Mouse (Mus musculus) neural tube, embryonic 12.5 days (tissue): Measurements from ENCODE around the gene Dppa3. TPM values are rescaled to one million over a fixed set of nuclear protein-coding genes. Genes with fewer than 3 reads are reported as not detected.
A peak's percentile ranks its signal among the peaks of the same experiment; 100 is the strongest.

Experiments used
- ATAC-seq: fragments of 200-750 bp; cut with Nextera tagmentation; 2 replicates; pipeline ENCODE4 v1.8.0; 2017; ENCODE audit warnings: low read depth, mild to moderate bottlenecking, moderate TSS enrichment, moderate library complexity; ENCODE audit not compliant: low FRiP score
- H3K27ac ChIP-seq: fragments of 300-500 bp; sonication (generic); 2 replicates; pipeline ENCODE4 v1.5.1; 2016
- H3K27me3 ChIP-seq: fragments of 300-500 bp; sonication (generic); replicated peaks from 2 replicates; pipeline ENCODE4 v1.6.1; 2016; ENCODE audit warnings: mild to moderate bottlenecking
- H3K36me3 ChIP-seq: fragments of 300-500 bp; sonication (generic); 2 replicates; pipeline ENCODE4 v1.6.1; 2016; ENCODE audit warnings: mild to moderate bottlenecking
- H3K4me1 ChIP-seq: fragments of 300-500 bp; sonication (generic); 2 replicates; pipeline ENCODE4 v1.6.1; 2016
- H3K4me2 ChIP-seq: fragments of 300-500 bp; sonication (generic); replicated peaks from 2 replicates; pipeline ENCODE4 v1.6.1; 2016; ENCODE audit warnings: mild to moderate bottlenecking
- H3K4me3 ChIP-seq: fragments of 300-500 bp; sonication (generic); 2 replicates; pipeline ENCODE4 v1.5.1; 2016
- H3K9ac ChIP-seq: fragments of 300-500 bp; sonication (generic); 2 replicates; pipeline ENCODE4 v1.6.1; 2016; ENCODE audit warnings: mild to moderate bottlenecking
- H3K9me3 ChIP-seq: fragments of 300-500 bp; sonication (generic); 2 replicates; pipeline ENCODE4 v1.6.1; 2016; ENCODE audit warnings: mild to moderate bottlenecking
- WGBS: fragments of 180-500 bp; shearing (Covaris S2); methylation state at CpG from one replicate; pipeline ENCODE4 v1.1.7; 2016; 5-methylcytosine and 5-hydroxymethylcytosine counted together
- polyA plus RNA-seq: library from polyadenylated mRNA; unstranded; fragments of >200 nt; fragmentation: Nextera tagmentation; extraction: Ambion mirVana; gene quantifications from 2 replicates; pipeline ENCODE4 v1.2.1, GENCODE M21; 2016

The Dppa3 gene
- polyA plus RNA-seq, 1 experiment from 2014 or later, result not detected

DNA sequence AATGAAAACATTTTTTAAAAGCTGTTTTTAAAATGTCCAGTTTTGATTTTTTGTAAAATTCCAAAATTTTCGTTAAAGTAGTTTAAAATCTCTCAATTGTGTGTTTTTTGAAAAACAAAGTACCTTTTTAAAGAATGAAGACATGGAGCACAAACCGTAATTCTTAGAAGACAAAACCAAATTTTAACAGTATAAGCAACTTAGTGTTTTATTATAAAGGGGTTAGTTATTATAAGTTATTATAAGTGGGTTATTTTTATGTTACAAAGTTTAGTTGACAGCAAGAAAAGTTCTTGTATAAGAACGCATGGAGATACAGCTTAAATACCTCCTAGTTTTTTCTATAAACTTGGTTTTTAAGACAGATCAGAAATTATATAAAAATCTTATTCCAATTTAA, 24.6 kb upstream of the Dppa3 start:
- ATAC-seq, result no peak
- Histone ChIP-seq H3K27me3 (no peaks in the 10 kb centered on the region), H3K9ac (no peak overlapping the region), H3K4me2 (peak overlapping the region; percentile 63), H3K4me3 (no peak overlapping the region), H3K9me3 (no peaks in the 10 kb centered on the region), H3K27ac (no peak overlapping the region), H3K36me3 (no peaks in the 10 kb centered on the region), H3K4me1 (no peaks in the 10 kb centered on the region)
- 91% methylated on average over 3 of the region's 3 CpGs for WGBS

GRCm38 (mm10) chr6:122602242-122602991, 23.8 kb upstream of the Dppa3 start, which contains the start of gene Apobec1:
TSS of gene Apobec1 (minus strand) at chr6:122602444.
- 13% methylated on average over 22 of the region's 22 CpGs for WGBS
- peak within 1 kb of the TSS; percentile 42; the same call in 1 of the 2 replicates for H3K9ac ChIP-seq
- H3K27ac ChIP-seq, result no peak within 1 kb of the TSS
- H3K4me1 ChIP-seq, result no peaks in the 10 kb centered on the region
- no peaks in the 10 kb centered on the region for H3K9me3 ChIP-seq
- no peaks in the 10 kb centered on the region for H3K27me3 ChIP-seq
- ATAC-seq, result peak; percentile 41; the same call in 1 of the 2 replicates
- no peaks in the 10 kb centered on the region for H3K36me3 ChIP-seq
- H3K4me3 ChIP-seq, result peak within 1 kb of the TSS; percentile 31
- H3K4me2 ChIP-seq, result peak within 1 kb of the TSS; percentile 63

GRCm38 (mm10) chr6:122602992-122603322, 23.3 kb upstream of the Dppa3 start:
- Histone ChIP-seq H3K9me3 (no peaks in the 10 kb centered on the region), H3K36me3 (no peaks in the 10 kb centered on the region), H3K9ac (no peak overlapping the region), H3K27me3 (no peaks in the 10 kb centered on the region), H3K4me2 (peak overlapping the region; percentile 63; the same call in 1 of the 2 replicates), H3K4me3 (no peak overlapping the region), H3K4me1 (no peaks in the 10 kb centered on the region), H3K27ac (no peak overlapping the region)
- no peak for ATAC-seq
- 50% methylated on average over 1 of the region's 1 CpGs for WGBS

DNA sequence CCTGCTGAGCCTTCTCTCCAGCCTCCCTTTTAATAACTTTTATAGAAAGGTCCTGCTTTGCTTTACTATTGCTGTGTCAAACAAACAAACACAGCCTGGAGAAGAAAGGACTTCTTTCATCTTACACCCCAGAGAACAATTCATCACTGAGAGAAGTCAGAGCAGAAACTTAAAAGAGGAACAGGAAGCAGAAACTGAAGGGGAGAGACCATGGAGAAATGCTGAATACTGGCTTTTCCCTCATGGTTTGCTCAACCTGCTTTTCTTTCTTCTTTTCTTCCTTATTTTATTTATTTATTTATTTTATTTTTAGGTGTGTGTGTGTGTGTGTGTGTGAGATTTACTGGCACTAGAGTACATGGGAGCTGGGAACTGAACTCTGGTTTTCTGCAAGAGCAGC, 21.9 kb upstream of the Dppa3 start:
- Histone ChIP-seq H3K27me3 (no peaks in the 10 kb centered on the region), H3K9me3 (no peaks in the 10 kb centered on the region), H3K27ac (no peak overlapping the region), H3K9ac (no peak overlapping the region), H3K4me3 (no peak overlapping the region), H3K36me3 (no peaks in the 10 kb centered on the region), H3K4me1 (no peaks in the 10 kb centered on the region), H3K4me2 (no peak overlapping the region)
- ATAC-seq, result no peak

- Histone ChIP-seq H3K9me3 (no peaks in the 10 kb centered on the region), H3K4me3 (no peak overlapping the region), H3K4me2 (no peak overlapping the region), H3K27me3 (no peaks in the 10 kb centered on the region), H3K27ac (no peak overlapping the region), H3K9ac (no peak overlapping the region), H3K4me1 (no peaks in the 10 kb centered on the region), H3K36me3 (no peaks in the 10 kb centered on the region)
- no peak for ATAC-seq
- 93% methylated on average over 8 of the region's 8 CpGs for WGBS
These were observed 20.7 kb upstream of the Dppa3 start for GRCm38 (mm10) chr6:122605483-122605882.

GRCm38 (mm10) chr6:122606661-122607060, 19.5 kb upstream of the Dppa3 start:
- H3K27ac ChIP-seq, result no peak overlapping the region
- no peaks in the 10 kb centered on the region for H3K4me1 ChIP-seq
- H3K4me2 ChIP-seq, result no peak overlapping the region
- WGBS, result 94% methylated on average over 11 of the region's 11 CpGs
- no peaks in the 10 kb centered on the region for H3K27me3 ChIP-seq
- H3K9ac ChIP-seq, result no peak overlapping the region
- H3K36me3 ChIP-seq, result no peaks in the 10 kb centered on the region
- no peaks in the 10 kb centered on the region for H3K9me3 ChIP-seq
- H3K4me3 ChIP-seq, result no peak overlapping the region
- no peak for ATAC-seq

GRCm38 (mm10) chr6:122607700-122608099, 18.5 kb upstream of the Dppa3 start:
- no peak for ATAC-seq
- Histone ChIP-seq H3K4me1 (no peaks in the 10 kb centered on the region), H3K9ac (no peak overlapping the region), H3K9me3 (no peaks in the 10 kb centered on the region), H3K4me3 (no peak overlapping the region), H3K27ac (no peak overlapping the region), H3K4me2 (no peak overlapping the region), H3K36me3 (no peaks in the 10 kb centered on the region), H3K27me3 (no peaks in the 10 kb centered on the region)
- WGBS, result 93% methylated on average over 12 of the region's 12 CpGs

DNA sequence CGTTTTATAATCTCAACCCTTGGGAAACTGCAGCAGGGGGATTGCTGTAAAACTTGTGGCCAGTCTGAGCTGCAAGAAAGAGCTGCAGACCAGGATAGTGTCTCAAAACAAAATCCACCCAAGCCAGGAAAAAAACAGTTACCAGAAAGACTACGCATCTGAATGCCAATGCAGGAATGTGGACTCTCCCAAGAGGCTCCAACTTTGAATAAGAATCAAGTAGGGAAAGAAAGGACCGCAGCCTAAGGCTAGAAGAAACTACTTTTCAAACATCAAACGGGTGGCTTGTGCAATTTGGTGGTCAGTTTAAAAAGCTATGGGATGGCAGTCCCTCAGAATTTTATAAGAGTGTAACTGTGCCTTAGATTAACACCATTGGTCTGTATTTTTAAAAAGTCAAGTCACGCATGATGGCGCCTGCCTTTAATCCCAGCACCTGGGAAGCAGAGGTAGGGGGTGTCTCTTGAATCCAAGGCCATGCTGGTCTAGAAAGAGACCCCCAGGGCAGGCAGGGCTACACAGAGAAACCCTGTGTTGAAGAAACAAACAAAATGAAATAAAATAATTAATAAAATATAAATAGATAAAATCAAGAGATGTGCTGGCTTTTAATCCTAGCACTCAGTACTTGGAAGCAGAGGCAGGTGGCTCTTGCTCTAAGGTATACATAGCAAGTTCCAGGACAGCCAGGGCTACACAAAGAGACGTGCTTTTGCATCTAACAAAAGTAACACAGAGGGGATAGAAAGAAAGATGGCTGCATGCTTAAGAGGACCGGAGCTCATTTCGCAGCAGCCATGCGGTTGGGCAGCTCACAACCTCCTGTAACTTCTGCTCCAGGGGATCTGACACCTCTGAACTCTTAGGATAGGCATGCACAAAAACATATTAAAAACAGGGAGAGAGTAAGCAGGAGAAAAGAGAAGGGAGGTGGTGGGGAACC, 17.5 kb upstream of the Dppa3 start:
- Histone ChIP-seq H3K4me3 (no peak overlapping the region), H3K9ac (no peak overlapping the region), H3K9me3 (no peaks in the 10 kb centered on the region), H3K27me3 (no peaks in the 10 kb centered on the region), H3K36me3 (no peaks in the 10 kb centered on the region), H3K4me1 (no peaks in the 10 kb centered on the region), H3K27ac (no peak overlapping the region), H3K4me2 (no peak overlapping the region)
- 79% methylated on average over 10 of the region's 10 CpGs for WGBS
- no peak for ATAC-seq

GRCm38 (mm10) chr6:122609377-122609728, 16.9 kb upstream of the Dppa3 start:
- no peaks in the 10 kb centered on the region for H3K4me1 ChIP-seq
- no peak overlapping the region for H3K27ac ChIP-seq
- H3K4me2 ChIP-seq, result no peak overlapping the region
- WGBS, result 74% methylated on average over 9 of the region's 9 CpGs
- no peaks in the 10 kb centered on the region for H3K9me3 ChIP-seq
- H3K36me3 ChIP-seq, result no peaks in the 10 kb centered on the region
- no peak overlapping the region for H3K4me3 ChIP-seq
- no peak overlapping the region for H3K9ac ChIP-seq
- H3K27me3 ChIP-seq, result no peaks in the 10 kb centered on the region
- ATAC-seq, result no peak

GRCm38 (mm10) chr6:122609771-122610170, 16.4 kb upstream of the Dppa3 start, which contains the start of gene Gdf3:
TSS of gene Gdf3 (minus strand) at chr6:122610087.
- no peak within 1 kb of the TSS for H3K4me3 ChIP-seq
- H3K4me1 ChIP-seq, result no peaks in the 10 kb centered on the region
- no peak within 1 kb of the TSS for H3K4me2 ChIP-seq
- no peak within 1 kb of the TSS for H3K9ac ChIP-seq
- no peak within 1 kb of the TSS for H3K27ac ChIP-seq
- no peaks in the 10 kb centered on the region for H3K9me3 ChIP-seq
- 0 out of 2 replicates have a peak, but pooled peaks have one; percentile 33 for ATAC-seq
- 63% methylated on average over 14 of the region's 14 CpGs for WGBS
- no peaks in the 10 kb centered on the region for H3K36me3 ChIP-seq
- H3K27me3 ChIP-seq, result no peaks in the 10 kb centered on the region

- ATAC-seq, result no peak
- Histone ChIP-seq H3K4me3 (no peak overlapping the region), H3K27me3 (no peaks in the 10 kb centered on the region), H3K9me3 (no peaks in the 10 kb centered on the region), H3K4me1 (no peaks in the 10 kb centered on the region), H3K36me3 (no peaks in the 10 kb centered on the region), H3K27ac (no peak overlapping the region), H3K4me2 (no peak overlapping the region), H3K9ac (no peak overlapping the region)
- 93% methylated on average over 4 of the region's 4 CpGs for WGBS
These were observed 13.8 kb upstream of the Dppa3 start for GRCm38 (mm10) chr6:122612426-122612825.

DNA sequence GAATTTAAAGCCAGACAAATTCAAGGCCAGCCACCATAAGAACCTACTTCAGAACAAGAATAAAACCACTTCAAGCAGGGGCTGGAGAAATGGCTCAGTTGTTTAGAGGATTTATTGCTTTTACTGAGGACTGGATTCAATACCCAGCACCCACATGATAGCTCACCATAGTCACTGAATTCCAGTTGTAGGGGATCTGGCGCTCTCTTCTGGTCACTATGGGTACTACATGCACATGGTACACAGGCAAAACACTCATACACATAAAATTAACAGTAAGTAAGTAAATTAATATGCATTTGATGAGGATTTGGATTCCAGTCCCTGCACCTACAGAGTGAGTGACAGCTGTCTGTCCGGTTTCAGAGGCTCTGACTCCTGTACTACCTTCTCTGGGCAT, 12.2 kb upstream of the Dppa3 start:
- no peaks in the 10 kb centered on the region for H3K36me3 ChIP-seq
- H3K4me2 ChIP-seq, result no peak overlapping the region
- H3K4me1 ChIP-seq, result no peaks in the 10 kb centered on the region
- H3K4me3 ChIP-seq, result no peak overlapping the region
- ATAC-seq, result no peak
- no peak overlapping the region for H3K27ac ChIP-seq
- H3K9ac ChIP-seq, result no peak overlapping the region
- no peaks in the 10 kb centered on the region for H3K27me3 ChIP-seq
- 67% methylated on average over 2 of the region's 2 CpGs for WGBS
- no peaks in the 10 kb centered on the region for H3K9me3 ChIP-seq
